Mouse (Mus musculus) myocyte (in vitro differentiated cells): ENCODE data around the gene 4933405L10Rik.

Experiments
- MAX ChIP-seq: IDR thresholded peaks from one replicate; pipeline ENCODE4 v1.6.1; 2011; ENCODE audit warnings: low read depth, mild to moderate bottlenecking, control low read depth
- POLR2A ChIP-seq: IDR thresholded peaks from one replicate; pipeline ENCODE4 v1.6.1; 2011; ENCODE audit warnings: low read depth, mild to moderate bottlenecking, control low read depth, moderate library complexity; ENCODE audit not compliant: insufficient read length
- TCF3 ChIP-seq: IDR thresholded peaks from one replicate; pipeline ENCODE4 v1.6.1; 2011; ENCODE audit warnings: low read depth, control low read depth; ENCODE audit not compliant: insufficient read length

GRCm38 (mm10) chr8:105754688-105755087, 47.2 kb downstream of the 4933405L10Rik start:
- TF ChIP-seq POLR2A (no peak), TCF3 (no peak), MAX (no peak)
